Mouse (Mus musculus) Patski (cell line): ENCODE results near the gene Olfr1416. TPM values are rescaled to one million over a fixed set of nuclear protein-coding genes. Genes with fewer than 3 reads are reported as not detected.
A peak's percentile ranks its signal among the peaks of the same experiment; 100 is the strongest.

Source experiments
- ATAC-seq: fragments of 100-300 bp; one replicate; pipeline ENCODE4 v1.8.0; 2021
- CTCF ChIA-PET: fragments of 350-600 bp; sonication (Branson Sonifier 250); formaldehyde crosslinking; loops from one replicate; lab custom pipeline; 2022; ENCODE audit warnings: inconsistent platforms; lab: Charles Lee
- POLR2A ChIA-PET: fragments of 350-600 bp; sonication (Branson Sonifier 250); formaldehyde crosslinking; loops from one replicate; lab custom pipeline; 2022; ENCODE audit warnings: antibody characterized with exemption, inconsistent platforms; lab: Charles Lee
- DNase-seq: peaks from one replicate; pipeline ENCODE4 v3.0.0-alpha.2; 2011; ENCODE audit warnings: low read depth, low spot score
- H3K27me3 ChIP-seq: fragments of 371-371 bp; one replicate; pipeline ENCODE4 v1.5.1; 2021
- CTCF ChIP-seq: fragments of 100-300 bp; IDR thresholded peaks from one replicate; pipeline ENCODE4 v1.5.1; 2021
- in situ Hi-C: fragments of 300-500 bp; cut with MboI; formaldehyde crosslinking; loops from 3 replicates; pipeline ENCODE4 v1.11.1; 2018; ENCODE audit warnings: low pct_unique_long_range_greater_than_20kb, mixed read lengths
- polyA plus RNA-seq: library from polyadenylated mRNA; unstranded; gene quantifications from one replicate; pipeline ENCODE4 v1.2.3, GENCODE M21; 2021

Olfr1416 gene
- polyA plus RNA-seq, 1 experiment from 2014 or later, result not detected

- DNase-seq, result no peak
- ChIA-PET CTCF (interaction anchor here (0.8 kb wide), 1 partner anchor 16 kb away, joined by 4 read pairs; no protein-coding TSS in a partner anchor), POLR2A (no interaction called here)
- no peak for TF ChIP-seq CTCF
- no peak for ATAC-seq
- in situ Hi-C loops, result no loop called here
- H3K27me3 ChIP-seq, result no peaks in the 10 kb centered on the region
Measured at GRCm38 (mm10) chr1:92468891-92469290, 16.0 kb downstream of the Olfr1416 start.

DNA sequence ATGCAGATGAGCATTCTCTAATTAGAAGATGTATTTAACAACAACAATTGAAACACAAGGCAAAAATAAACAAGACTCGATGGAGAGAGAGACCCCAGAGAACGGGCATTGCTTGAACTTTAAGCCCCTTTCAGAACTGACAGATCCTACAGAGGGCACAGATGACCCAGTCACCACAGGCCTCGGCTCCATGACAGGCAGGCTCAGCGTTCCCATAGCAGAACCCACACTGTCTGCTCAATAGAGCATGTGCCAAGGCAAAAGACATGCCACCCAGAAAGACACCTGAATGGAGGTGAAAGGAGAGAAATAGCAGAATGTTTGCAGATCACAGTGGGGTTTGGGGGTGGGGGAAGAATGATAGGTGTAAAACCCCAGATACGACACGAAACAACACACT, 26.5 kb downstream of the Olfr1416 start:
- in situ Hi-C loops, result no loop called here
- ATAC-seq (no peak), DNase-seq (no peak)
- ChIA-PET CTCF (no interaction called here), POLR2A (no interaction called here)
- H3K27me3 ChIP-seq, result no peaks in the 10 kb centered on the region
- no peak for TF ChIP-seq CTCF

- no peak for TF ChIP-seq CTCF
- DNase-seq (no peak), ATAC-seq (no peak)
- in situ Hi-C loops, result no loop called here
- POLR2A ChIA-PET, result no interaction called here
- H3K27me3 ChIP-seq, result no peaks in the 10 kb centered on the region
- CTCF ChIA-PET, result no interaction called here
Measured at GRCm38 (mm10) chr1:92457758-92458157, 27.2 kb downstream of the Olfr1416 start.

DNA sequence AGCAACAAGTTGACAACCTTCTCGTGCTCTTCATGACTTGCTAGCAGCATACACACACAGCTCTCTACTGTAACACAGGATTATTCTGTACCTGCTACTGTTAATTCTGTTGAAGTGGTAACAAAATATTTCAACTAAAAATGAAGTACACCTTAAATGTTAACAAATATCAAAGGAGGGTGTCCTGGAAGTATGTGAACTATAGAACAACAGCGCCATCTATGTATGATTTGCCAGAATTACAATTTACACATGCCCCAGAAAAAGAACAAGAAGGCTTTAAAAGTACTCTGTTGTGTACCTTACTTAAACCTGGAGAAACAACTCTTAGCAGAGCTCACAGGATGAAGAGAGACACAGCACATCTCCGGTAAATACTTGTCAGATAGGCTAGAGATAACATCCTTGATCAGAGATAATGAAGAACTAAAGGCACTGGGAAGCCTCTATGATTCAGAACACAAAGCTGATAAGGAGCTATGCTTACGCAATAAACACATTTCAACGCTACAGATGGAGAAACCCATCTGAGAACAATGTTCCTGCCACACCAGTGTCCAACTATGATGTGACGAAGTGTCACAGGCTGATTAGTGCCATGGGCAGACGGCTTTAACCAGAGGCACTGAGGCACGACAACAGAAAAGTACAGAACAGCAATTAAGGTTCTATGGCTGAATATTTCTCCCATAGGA, 31.0 kb downstream of the Olfr1416 start:
- ChIA-PET CTCF (interaction anchor here (0.7 to 2.6 kb wide), 13 partner anchors 9 to 491 kb away, joined by 3 to 10 read pairs (median 4); no protein-coding TSS in a partner anchor), POLR2A (no interaction called here)
- in situ Hi-C loops, result loop anchor here (5.0 kb wide), 1 partner anchor 492 kb away; no protein-coding TSS in a partner anchor
- DNase-seq (no peak), ATAC-seq (no peak)
- peak; percentile 59 for TF ChIP-seq CTCF
- no peaks in the 10 kb centered on the region for H3K27me3 ChIP-seq

DNA sequence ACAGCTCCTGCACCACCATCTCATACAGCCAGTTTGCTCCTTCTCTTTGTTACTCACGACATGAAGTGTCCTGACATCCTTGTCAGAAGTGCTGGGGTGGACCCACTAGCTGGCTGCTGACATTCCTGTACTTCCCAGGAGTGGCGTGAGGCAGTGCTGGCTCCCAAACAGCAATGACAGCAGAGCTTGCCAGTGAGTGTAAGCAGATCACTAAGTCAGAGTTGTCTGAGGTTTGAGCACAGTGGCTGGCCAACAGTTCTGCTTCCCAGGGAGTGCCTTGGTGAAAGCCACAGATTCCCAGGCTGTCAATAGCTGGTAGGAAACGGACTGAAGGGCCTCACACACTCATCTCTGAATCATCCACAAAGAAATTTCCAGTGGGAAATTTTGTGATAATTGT, 36.6 kb downstream of the Olfr1416 start:
- POLR2A ChIA-PET, result no interaction called here
- CTCF ChIA-PET, result interaction anchor here (1.5 kb wide), 1 partner anchor 68 kb away, joined by 3 read pairs; no protein-coding TSS in a partner anchor

GRCm38 (mm10) chr1:92441453-92442063, 43.4 kb downstream of the Olfr1416 start:
- ChIA-PET POLR2A (no interaction called here), CTCF (no interaction called here)
- H3K27me3 ChIP-seq, result no peaks in the 10 kb centered on the region
- no peak for ATAC-seq
- in situ Hi-C loops, result no loop called here
- TF ChIP-seq CTCF, result no peak
- no peak for DNase-seq

More for the DNA sequence above, 36.6 kb downstream of the Olfr1416 start:
- ATAC-seq, result no peak
- in situ Hi-C loops, result no loop called here
- DNase-seq, result no peak
- no peaks in the 10 kb centered on the region for H3K27me3 ChIP-seq
- TF ChIP-seq CTCF, result no peak

GRCm38 (mm10) chr1:92440066-92440750, 44.7 kb downstream of the Olfr1416 start:
- no peak for ATAC-seq
- in situ Hi-C loops, result no loop called here
- no peaks in the 10 kb centered on the region for H3K27me3 ChIP-seq
- no peak for TF ChIP-seq CTCF
- POLR2A ChIA-PET, result no interaction called here
- no peak for DNase-seq
- CTCF ChIA-PET, result interaction anchor here (1.6 kb wide), 1 partner anchor 12 kb away, joined by 3 read pairs; no protein-coding TSS in a partner anchor

GRCm38 (mm10) chr1:92437678-92438271, 47.1 kb downstream of the Olfr1416 start:
- ATAC-seq, result no peak
- TF ChIP-seq CTCF, result no peak
- DNase-seq, result no peak
- CTCF ChIA-PET, result no interaction called here
- no peaks in the 10 kb centered on the region for H3K27me3 ChIP-seq
- in situ Hi-C loops, result no loop called here
- POLR2A ChIA-PET, result no interaction called here

- POLR2A ChIA-PET, result no interaction called here
- DNase-seq, result no peak
- no peak for TF ChIP-seq CTCF
- H3K27me3 ChIP-seq, result no peaks in the 10 kb centered on the region
- ATAC-seq, result no peak
- CTCF ChIA-PET, result no interaction called here
- in situ Hi-C loops, result no loop called here
Measured at GRCm38 (mm10) chr1:92436831-92437321, 48.0 kb downstream of the Olfr1416 start.

GRCm38 (mm10) chr1:92434986-92435385, 49.9 kb downstream of the Olfr1416 start:
- in situ Hi-C loops, result no loop called here
- no peaks in the 10 kb centered on the region for H3K27me3 ChIP-seq
- DNase-seq (no peak), ATAC-seq (no peak)
- POLR2A ChIA-PET, result interaction anchor here (0.6 kb wide), 1 partner anchor 1315 kb away, joined by 3 read pairs; no protein-coding TSS in a partner anchor
- no peak for TF ChIP-seq CTCF
- CTCF ChIA-PET, result no interaction called here
